Mouse (Mus musculus) megakaryocyte progenitor cell, adult 5-6 weeks (primary cell): ENCODE data around the gene Dnase1l3. TPM values are rescaled to one million over a fixed set of nuclear protein-coding genes. Genes with fewer than 3 reads are reported as not detected.
"Not testable (repeated sequence)": the region's sequence is repeated elsewhere in the genome, so short reads cannot be mapped to it uniquely, and the experiment has no call there.

Experiments
- ATAC-seq: replicated peaks from 2 replicates; pipeline ENCODE4 v1.8.0; 2016; ENCODE audit warnings: mild to moderate bottlenecking, moderate TSS enrichment, inconsistent platforms; ENCODE audit not compliant: poor library complexity
- total RNA-seq, 2 experiments: library from RNA; stranded (forward) in 1 of 2; stranded (reverse) in 1 of 2; fragments of 157-497, 149-512 nt in 1 of 2; fragments of 200-1000 nt in 1 of 2; gene quantifications; 2 replicates each; pipeline versions ENCODE4 v1.2.3 to v1.2.4; 2015 to 2017

The Dnase1l3 gene
- total RNA-seq, 2 experiments from 2014 or later = 0.12 TPM; not detected in 1

GRCm38 (mm10) chr14:8015756-8016155 lies 21.4 kb upstream of the Dnase1l3 start:
- no peak for ATAC-seq

GRCm38 (mm10) chr14:8011938-8012337 lies 17.6 kb upstream of the Dnase1l3 start:
- ATAC-seq = no peak

DNA sequence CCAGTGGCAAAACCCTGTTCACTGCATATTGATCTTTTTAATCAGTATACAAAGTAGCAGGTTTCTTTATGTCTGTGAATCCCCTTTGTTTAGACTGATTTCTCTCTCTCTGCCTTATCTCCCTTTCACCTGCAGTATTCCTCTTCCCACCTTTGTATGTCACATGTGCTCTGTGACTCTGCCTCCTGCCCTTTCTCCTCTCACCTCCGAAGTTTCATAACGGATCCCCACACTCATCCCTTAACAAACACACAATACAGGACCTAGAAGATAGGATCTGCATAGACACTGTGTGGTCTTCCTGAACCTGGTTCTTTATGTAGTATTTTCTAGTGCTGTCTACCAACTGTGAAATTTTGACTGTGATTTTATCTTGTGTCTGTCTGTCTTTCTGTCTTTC lies 16.9 kb upstream of the Dnase1l3 start:
- ATAC-seq = no peak

GRCm38 (mm10) chr14:8007923-8008322 lies 13.6 kb upstream of the Dnase1l3 start:
- no peak for ATAC-seq

DNA sequence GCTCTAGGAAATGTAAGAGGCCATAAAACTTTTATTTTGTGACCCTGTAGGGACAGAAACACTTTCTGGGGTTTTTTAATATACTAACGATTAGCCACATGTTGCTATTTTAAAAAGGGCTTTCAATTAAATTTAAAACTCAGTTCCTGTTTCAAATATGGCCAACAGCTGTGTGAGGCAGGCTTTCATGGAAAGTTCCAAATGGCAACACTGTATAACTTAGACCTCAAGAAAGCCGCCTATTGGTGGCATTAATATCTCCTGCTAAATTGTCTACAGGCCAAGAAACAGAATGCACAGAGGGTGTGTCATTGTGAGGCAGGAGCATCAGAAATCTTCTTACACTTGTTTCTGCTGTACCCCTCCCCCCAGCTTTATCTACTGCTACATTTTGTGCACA lies 13.1 kb upstream of the Dnase1l3 start:
- ATAC-seq = no peak

GRCm38 (mm10) chr14:8007084-8007483 lies 12.7 kb upstream of the Dnase1l3 start:
- ATAC-seq = no peak

DNA sequence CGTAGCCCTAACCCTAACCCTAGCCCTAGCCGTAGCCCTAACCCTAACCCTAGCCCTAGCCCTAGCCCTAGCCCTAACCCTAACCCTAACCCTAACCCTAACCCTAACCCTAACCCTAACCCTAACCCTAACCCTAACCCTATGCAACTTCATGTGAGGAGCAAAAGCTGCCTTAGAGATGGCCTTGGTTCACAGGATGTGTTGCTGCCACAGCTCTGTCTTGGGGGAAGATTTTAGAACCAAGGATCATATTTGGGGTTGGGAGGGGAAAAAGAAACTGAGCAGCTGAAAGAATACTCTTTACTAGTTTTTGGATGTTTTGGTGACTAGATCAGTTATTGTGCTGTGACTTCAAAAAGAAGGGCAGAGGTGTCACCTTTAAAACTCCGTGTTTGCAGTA lies 11.7 kb upstream of the Dnase1l3 start:
- not testable (repeated sequence) for ATAC-seq

DNA sequence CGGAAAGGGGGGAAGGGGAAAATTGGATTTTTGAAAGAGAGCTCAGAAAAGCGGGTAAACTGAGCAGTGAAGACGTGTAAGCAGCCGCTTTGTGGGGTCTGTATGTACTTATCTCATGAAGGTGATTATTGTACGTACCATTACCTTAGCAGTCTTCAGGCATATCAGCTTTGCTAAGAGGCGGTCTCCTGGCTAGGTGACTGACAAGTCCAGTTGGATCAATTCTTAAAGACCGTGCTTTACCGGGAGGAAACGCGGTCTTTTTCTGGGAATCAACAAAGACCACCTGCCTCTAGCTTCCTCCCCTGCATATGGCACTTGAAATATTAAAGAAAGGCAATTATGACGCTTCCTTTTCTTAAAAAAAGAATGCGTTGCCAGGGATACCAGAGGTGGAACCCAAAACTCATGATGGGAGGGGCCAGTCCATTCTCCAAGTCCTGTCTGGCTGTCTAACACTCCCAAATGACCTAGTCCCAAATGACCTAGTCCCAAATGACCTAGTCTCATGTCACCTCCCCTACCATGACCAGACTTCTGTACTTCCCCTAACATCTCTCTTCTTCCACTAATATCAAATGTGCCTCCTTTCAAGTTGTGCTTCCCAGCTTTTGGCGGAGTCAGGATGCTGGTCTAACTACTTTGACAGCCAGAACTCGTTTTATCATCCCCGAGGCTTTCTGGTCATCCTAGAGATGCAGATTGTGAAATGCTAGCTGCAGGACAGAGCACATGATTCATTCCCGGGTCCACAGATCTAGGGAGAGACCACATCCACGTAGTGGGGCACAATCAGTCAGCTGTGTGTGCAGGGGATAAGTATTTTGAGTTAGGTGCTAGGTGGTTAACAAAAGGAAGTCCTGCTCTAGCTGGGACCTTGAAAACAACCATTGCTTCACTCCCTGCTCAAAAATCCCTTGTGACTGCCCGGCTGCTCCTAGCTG lies 9.6 kb upstream of the Dnase1l3 start:
- ATAC-seq = no peak; the same call in 1 of the 2 replicates

- no peak for ATAC-seq
Observed at GRCm38 (mm10) chr14:8003093-8003670, 8.8 kb upstream of the Dnase1l3 start.

- peak; percentile 87 for ATAC-seq
Observed at GRCm38 (mm10) chr14:8002432-8003092, 8.2 kb upstream of the Dnase1l3 start, which contains the start of gene Abhd6. Gene Abhd6 (plus strand): TSS chr14:8002902.

DNA sequence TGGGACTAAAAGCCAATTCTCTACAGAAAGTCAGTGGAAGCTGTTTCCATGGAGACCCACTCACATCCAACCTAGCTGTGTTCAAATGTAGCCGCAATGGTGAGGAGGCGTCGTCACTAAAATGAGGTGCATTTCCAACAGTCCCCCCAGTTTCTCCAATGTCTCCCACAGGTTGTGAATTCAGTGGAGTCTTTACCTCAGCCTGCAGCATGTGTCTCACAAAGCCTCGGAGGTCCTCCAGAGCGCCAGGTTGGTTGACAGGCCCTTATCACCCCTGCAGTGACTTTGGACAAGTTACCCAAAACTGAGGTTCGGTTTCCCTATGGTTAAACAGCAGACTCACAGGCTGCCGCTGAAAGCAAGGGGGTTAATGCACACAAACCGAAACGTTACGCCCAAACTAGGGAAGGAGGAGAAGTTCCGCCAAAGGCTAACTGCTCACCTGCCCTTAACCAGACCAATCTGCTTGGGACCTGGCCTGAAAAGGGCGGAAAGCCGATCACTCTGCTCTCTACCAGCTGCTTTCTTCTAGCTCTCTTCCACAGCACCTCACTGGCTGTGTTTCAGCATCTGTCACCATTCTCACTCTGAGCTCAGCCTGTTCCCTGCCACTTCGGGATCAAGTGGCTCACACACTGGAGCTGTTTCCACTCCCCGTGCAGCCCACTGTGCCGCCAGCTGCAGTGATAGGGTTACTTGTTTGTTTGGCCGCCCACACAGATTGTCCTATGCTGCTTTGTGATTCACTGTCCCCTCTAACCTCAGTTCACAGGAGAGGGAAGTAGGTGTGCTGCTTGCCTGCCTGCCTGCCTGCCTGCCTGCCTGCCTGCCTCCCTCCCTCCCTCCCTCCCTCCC lies 6.7 kb upstream of the Dnase1l3 start:
- ATAC-seq = no peak

DNA sequence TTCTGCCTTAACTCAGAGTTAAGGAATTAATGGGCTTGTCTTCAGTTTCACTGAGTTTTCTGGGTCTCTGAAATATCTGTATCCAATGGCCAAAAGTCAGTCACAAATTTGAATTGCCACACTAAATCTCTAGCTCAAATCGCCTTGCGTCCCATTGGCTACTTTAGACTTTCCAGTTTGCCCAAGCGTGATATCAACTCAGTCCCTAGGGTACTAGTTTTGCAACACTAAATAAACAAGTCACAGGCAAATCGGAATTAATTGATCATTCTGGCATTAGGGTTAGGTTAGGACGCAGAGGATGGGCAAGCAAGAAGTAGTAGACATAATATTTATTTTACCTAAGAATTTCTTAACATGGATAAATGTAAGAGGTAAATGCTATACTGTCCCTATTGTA lies 5.9 kb upstream of the Dnase1l3 start:
- ATAC-seq = no peak

DNA sequence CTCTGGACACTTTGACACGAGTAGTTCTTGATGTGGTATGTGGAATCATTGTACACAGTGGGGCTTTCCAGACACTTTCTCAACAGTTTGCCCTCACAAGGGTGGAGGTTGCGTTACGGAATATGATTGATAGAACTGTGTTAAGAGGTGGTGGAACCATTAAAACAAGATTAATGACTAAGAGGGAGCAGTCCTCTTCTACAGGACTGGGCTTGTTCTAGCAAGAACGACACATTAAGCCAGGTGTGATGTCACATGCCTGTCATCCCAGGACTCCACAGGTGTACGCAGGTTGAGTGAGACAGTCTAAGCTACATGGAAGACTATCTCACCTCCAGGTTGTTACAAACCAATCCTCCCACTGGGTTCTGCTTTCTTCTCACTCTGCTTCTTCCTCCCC lies 5.1 kb upstream of the Dnase1l3 start:
- no peak for ATAC-seq

GRCm38 (mm10) chr14:7999030-7999429 lies 4.7 kb upstream of the Dnase1l3 start:
- no peak for ATAC-seq

DNA sequence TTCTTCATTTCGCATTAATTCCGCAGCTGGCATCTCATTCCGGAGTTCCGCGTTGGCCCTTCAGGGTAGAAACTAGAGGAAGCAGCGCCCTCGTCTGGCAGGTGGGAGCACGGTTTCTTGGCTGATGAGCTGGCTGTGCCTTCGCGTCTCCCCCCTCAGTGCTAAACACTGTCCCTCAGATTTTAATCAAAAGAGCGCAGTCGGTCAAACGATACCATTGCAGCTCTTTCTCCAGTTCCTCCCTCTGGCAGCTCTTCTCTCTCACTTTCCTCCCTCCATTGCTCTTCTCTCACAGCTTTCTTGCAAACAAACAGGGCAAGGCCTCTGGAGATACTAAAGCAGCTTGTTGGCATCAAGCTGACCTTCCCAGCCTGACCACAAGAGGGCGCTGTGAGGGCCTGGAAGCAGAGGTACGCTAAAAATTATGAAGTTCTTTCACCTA lies 2.9 kb upstream of the Dnase1l3 start:
- peak; percentile 92 for ATAC-seq

DNA sequence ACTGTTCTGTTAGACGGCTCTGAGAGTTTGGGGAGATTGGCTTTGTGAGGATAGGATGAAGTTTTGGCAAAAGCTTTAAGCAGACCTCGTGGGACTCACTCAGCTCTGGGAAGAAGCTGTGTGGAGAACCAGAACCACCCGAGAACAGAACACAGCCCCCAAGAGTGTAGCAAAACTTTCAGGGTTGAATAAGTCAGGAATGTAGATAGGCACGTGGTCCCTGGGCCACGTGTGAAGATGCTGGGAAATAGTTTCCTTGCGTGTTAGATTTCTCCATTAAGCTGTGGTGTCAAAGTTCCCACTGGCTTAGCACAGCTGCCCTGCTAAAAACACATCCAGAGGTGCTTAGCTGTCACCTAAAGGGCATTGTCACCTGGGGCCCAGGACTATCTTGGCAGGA lies 2.2 kb downstream of the Dnase1l3 start:
- ATAC-seq = no peak

DNA sequence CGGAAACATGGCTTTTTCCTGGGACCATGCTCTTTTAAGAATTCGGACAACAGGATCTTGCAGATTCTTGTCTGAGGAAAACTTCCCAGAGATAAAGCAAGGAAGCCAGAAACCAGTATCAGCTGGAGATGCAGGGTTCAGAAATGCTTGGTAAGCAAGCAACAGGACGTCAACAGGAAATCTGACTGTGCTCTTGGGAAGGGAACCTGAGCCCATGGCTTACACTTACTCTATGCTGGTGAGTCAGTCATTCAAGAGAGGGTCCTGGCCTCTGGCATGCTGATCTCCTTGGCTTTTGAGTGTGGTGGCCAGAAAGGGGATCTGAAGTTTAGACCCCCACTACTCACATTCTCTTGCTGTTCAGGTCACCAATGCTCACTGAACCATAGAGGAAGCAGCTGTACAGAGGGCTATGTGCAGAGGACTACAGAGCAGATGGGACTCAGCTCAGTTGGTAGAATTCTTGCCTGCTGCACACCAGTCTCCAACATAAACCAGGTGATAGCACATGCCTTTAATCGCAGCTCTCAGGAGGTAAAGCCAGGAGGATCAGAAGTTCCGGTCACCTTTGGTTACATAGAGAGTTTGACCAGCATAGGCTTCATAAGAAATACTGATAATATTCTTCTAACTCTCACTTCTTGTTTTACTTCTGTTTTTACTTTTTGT lies 3.1 kb downstream of the Dnase1l3 start:
- 0 out of 2 replicates have a peak, but pooled peaks have one; percentile 2 for ATAC-seq

- no peak for ATAC-seq
Observed at GRCm38 (mm10) chr14:7989961-7990360, 4.4 kb downstream of the Dnase1l3 start.

DNA sequence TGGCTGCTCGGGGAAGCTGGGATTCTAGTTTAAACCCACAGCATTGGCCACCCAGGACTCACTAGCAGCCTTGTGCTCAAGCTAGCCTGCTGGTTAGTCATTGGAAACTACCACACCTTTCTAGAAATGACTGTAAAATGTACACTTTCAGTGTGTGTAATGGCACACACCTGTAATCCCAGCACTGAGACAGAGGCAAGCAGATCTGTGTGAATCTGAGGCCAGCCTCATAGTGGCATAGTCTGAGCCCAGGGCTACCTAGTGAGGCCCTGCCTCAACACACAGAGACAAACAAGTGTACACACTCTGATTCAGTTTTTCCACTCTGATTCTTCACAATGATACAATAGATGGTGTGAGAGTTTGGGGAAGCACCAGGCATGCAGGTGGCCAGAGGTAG lies 5.0 kb downstream of the Dnase1l3 start:
- ATAC-seq = no peak

GRCm38 (mm10) chr14:7986913-7987312 lies 7.5 kb downstream of the Dnase1l3 start:
- peak; percentile 79 for ATAC-seq
